Mouse (Mus musculus) small intestine, adult 2 months (tissue): ENCODE results near the gene Zfp800. TPM values are rescaled to one million over a fixed set of nuclear protein-coding genes. Genes with fewer than 3 reads are reported as not detected.

Experiments
- H3K27ac ChIP-seq: fragments of 200-500 bp; 2 replicates; pipeline ENCODE4 v1.5.1; 2012; ENCODE audit warnings: low read depth, low read length, control low read depth, inconsistent platforms; ENCODE audit not compliant: insufficient read depth
- H3K27me3 ChIP-seq: fragments of 200-500 bp; 2 replicates; pipeline ENCODE4 v1.6.1; 2012; ENCODE audit warnings: mild to moderate bottlenecking, moderate library complexity, low read length, inconsistent platforms; ENCODE audit not compliant: control insufficient read depth, insufficient read depth
- H3K36me3 ChIP-seq: fragments of 200-500 bp; 2 replicates; pipeline ENCODE4 v1.6.1; 2012; ENCODE audit warnings: mild to moderate bottlenecking, low read length, control low read depth, inconsistent platforms; ENCODE audit not compliant: control insufficient read depth, insufficient read depth
- H3K4me1 ChIP-seq: fragments of 200-500 bp; 2 replicates; pipeline ENCODE4 v1.6.1; 2012; ENCODE audit warnings: low read length, inconsistent platforms, mixed read lengths; ENCODE audit not compliant: control insufficient read depth, insufficient read depth, insufficient read length
- H3K4me3 ChIP-seq: fragments of 200-500 bp; 2 replicates; pipeline ENCODE4 v1.5.1; 2012; ENCODE audit warnings: low read depth, mild to moderate bottlenecking, control low read depth, inconsistent platforms, low read length, moderate library complexity
- CTCF ChIP-seq: fragments of 200-500 bp; IDR thresholded peaks from 2 replicates; pipeline ENCODE4 v1.5.1; 2012; ENCODE audit warnings: low read depth, mild to moderate bottlenecking, control low read depth, inconsistent platforms, low read length, moderate library complexity, mixed read lengths; ENCODE audit not compliant: insufficient replicate concordance, insufficient read length; ENCODE audit errors: extremely low read depth
- POLR2A ChIP-seq: fragments of 200-500 bp; IDR thresholded peaks from 2 replicates; pipeline ENCODE4 v1.6.1; 2012; ENCODE audit warnings: low read depth, mild to moderate bottlenecking, control low read depth, inconsistent platforms, low read length, moderate library complexity
- WGBS: fragments of 180-500 bp; shearing (Covaris S2); methylation state at CpG from one replicate; pipeline ENCODE4 v1.1.7; 2018; 5-methylcytosine and 5-hydroxymethylcytosine counted together
- polyA plus RNA-seq: library from polyadenylated mRNA; depleted of rRNA; stranded (reverse); fragments of >200 nt; gene quantifications from 2 replicates; pipeline ENCODE4 v1.2.3, GENCODE M21; 2012

Gene Zfp800
- polyA plus RNA-seq, 1 experiment: 3.1 TPM

- no peak for TF ChIP-seq CTCF
- no peak for TF ChIP-seq POLR2A
- H3K4me1 ChIP-seq: peaks cover 22% of the 10 kb centered on the region
- 64% methylated on average over 17 of the region's 17 CpGs for WGBS
- peaks cover 28% of the 10 kb centered on the region for H3K36me3 ChIP-seq
- no peak overlapping the region for H3K27ac ChIP-seq
- peak overlapping the region; percentile 69 for H3K4me3 ChIP-seq
- no peaks in the 10 kb centered on the region for H3K27me3 ChIP-seq
These were observed 22.6 kb upstream of the Zfp800 start for GRCm38 (mm10) chr6:28420361-28420760.

GRCm38 (mm10) chr6:28419673-28420072 is 21.9 kb upstream of the Zfp800 start:
- WGBS: 40% methylated on average over 2 of the region's 2 CpGs
- no peak overlapping the region for H3K27ac ChIP-seq
- no peaks in the 10 kb centered on the region for H3K27me3 ChIP-seq
- H3K4me3 ChIP-seq: no peak overlapping the region
- peaks cover 32% of the 10 kb centered on the region for H3K36me3 ChIP-seq
- TF ChIP-seq CTCF: no peak
- no peak for TF ChIP-seq POLR2A
- H3K4me1 ChIP-seq: peaks cover 22% of the 10 kb centered on the region

GRCm38 (mm10) chr6:28418449-28418848 is 20.6 kb upstream of the Zfp800 start:
- H3K27me3 ChIP-seq: no peaks in the 10 kb centered on the region
- H3K4me1 ChIP-seq: peaks cover 22% of the 10 kb centered on the region
- no peak overlapping the region for H3K4me3 ChIP-seq
- peaks cover 33% of the 10 kb centered on the region for H3K36me3 ChIP-seq
- TF ChIP-seq CTCF (no peak), POLR2A (no peak)
- peak overlapping the region; percentile 35; the same call in 1 of the 2 replicates for H3K27ac ChIP-seq
- 74% methylated on average over 14 of the region's 14 CpGs for WGBS

DNA sequence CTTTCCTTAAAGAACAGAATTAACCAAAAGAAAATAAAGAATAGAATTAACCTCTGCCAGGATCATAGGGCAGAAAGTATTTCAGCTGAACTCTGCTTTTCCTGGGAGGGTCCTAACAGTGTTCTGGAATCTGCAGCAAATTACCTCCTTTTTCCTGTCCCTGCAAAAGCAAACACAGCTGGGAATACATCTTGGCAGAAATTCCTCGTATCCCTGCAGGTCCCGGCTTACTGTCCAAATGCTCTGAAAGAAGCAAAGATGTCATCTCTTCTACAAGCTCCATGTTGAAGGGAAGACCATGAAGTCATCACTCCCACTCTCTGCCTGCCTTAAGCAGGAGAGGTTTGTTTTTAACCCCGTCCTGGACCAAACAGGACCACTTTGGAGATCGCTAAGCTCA is 19.2 kb upstream of the Zfp800 start:
- TF ChIP-seq CTCF (no peak), POLR2A (no peak)
- H3K27me3 ChIP-seq: no peaks in the 10 kb centered on the region
- WGBS: 50% methylated on average over 4 of the region's 4 CpGs

DNA sequence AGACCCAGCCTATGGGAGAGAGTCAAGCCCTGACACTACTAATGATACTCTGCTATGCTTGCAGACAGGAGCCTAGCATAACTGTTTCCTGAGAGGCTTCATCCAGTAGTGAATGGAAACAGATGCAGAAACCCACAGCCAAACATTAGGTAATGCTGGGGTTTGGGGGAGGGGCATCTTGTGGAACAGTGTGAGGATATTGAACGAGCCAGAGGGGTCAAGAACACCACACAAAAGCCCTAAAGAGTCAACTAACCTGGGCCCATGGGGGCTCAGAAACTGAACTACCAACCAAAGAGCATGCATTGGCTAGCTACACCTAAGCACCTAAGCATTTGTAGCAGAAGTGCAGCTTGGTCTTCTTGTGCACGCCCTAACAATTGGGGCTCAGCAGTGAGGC is 13.4 kb upstream of the Zfp800 start:
- Histone ChIP-seq H3K4me3 (no peak overlapping the region), H3K36me3 (peaks cover 11% of the 10 kb centered on the region), H3K27me3 (no peaks in the 10 kb centered on the region), H3K27ac (no peak overlapping the region), H3K4me1 (no peaks in the 10 kb centered on the region)
- TF ChIP-seq CTCF (no peak), POLR2A (no peak)
- WGBS: 71% methylated on average over 2 of the region's 2 CpGs

More for the DNA sequence above, 19.2 kb upstream of the Zfp800 start:
- peaks cover 17% of the 10 kb centered on the region for H3K4me1 ChIP-seq
- no peak overlapping the region for H3K27ac ChIP-seq
- no peak overlapping the region for H3K4me3 ChIP-seq
- peaks cover 33% of the 10 kb centered on the region for H3K36me3 ChIP-seq

- 74% methylated on average over 9 of the region's 9 CpGs for WGBS
- Histone ChIP-seq H3K27me3 (no peaks in the 10 kb centered on the region), H3K36me3 (peaks cover 2% of the 10 kb centered on the region), H3K4me3 (no peak overlapping the region), H3K4me1 (no peaks in the 10 kb centered on the region), H3K27ac (no peak overlapping the region)
- TF ChIP-seq POLR2A (no peak), CTCF (no peak)
These were observed 12.2 kb upstream of the Zfp800 start for GRCm38 (mm10) chr6:28410053-28410452.

GRCm38 (mm10) chr6:28399791-28400190 is 2.0 kb upstream of the Zfp800 start:
- Histone ChIP-seq H3K36me3 (no peaks in the 10 kb centered on the region), H3K4me3 (no peak overlapping the region), H3K27me3 (peaks cover 27% of the 10 kb centered on the region), H3K27ac (no peak overlapping the region), H3K4me1 (no peaks in the 10 kb centered on the region)
- 94% methylated on average over 4 of the region's 4 CpGs for WGBS
- TF ChIP-seq POLR2A: no peak
- peak; percentile 14; the same call in 1 of the 2 replicates for TF ChIP-seq CTCF
